Mouse (Mus musculus) cerebellum, adult 11-12 months (tissue): ENCODE measurements around the gene Kcnk3.

Experiments
- DNase-seq: peaks from one replicate; pipeline ENCODE4 v3.0.0; 2022

The Kcnk3 gene

DNA sequence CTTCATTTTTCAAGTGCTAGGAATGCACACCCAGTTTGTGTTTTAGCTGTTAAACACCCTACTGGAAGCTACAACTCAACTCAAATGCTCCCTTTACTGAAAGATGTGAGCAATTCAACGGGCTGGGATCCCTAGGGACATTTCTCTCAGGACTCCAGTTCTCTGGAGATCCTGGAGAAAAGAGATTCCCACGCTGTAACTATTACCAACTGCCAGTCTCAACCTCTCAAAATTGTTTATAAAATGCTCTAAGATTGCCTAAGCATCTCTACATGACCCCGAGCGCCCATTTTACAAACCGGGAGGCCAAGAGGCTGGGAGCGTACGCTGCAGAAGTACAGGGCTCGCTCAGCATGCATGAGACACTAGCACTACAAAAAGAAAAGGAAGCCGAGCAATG, 59.4 kb downstream of the Kcnk3 start:
- DNase-seq, result no peak

DNA sequence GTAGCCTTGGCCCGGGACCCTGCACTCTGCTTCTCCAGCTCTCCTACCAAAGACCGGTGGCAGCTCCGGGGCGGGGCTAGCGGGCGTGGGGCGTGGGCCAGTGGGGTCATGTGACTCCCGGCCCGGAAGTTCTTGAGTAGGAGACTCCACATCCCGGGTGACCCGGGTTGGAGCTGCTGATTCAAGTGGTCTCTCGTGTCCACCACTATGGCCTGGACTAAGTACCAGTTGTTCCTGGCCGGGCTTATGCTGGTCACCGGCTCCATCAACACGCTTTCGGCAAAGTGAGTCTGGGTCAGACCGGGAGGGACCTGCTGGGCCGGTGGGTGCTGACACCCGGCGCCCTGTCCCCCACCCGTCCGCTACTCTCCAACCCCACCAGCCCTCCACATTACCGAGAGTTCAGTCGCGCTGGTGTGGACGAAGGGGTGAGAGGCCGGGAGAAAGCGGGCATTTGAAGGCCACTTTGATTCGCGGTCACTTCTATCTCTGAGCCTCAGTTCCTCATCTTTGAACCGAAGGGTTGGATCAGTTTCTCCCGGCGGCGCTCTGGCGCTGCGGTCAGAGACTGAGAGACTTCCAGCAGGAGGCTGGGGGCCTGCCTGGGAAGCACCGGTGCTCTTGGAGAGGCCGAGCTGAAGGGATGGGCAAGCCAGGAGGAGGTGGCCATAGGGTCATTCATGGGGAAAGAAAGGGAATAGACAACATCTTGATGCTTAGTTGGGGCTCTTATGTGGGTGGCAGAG, 60.0 kb downstream of the Kcnk3 start, which contains the start of gene Slc35f6:
TSS of gene Slc35f6 (plus strand) at position 119 of the 746 bp plus-strand sequence.
- peak; percentile 89 for DNase-seq

DNA sequence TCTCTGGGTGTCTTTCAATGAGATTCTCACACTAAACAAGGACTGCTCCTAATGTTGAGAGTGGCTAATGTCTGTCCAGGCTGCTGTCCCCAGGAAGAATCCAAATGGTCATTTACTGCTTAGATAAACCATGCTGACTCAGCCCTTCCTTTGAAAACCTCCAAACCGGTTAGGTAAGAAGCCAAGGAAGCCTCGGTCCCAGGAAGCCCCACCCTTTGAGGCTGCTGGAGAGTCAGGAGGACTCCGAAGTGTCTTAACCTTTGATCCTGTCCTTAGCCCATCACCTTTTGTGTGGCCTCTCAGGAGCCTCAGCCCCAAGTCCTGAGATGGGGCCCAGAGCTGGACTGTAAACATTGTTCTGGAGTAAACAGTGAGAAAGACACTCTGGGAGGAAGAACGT, 61.6 kb downstream of the Kcnk3 start:
- DNase-seq, result no peak

DNA sequence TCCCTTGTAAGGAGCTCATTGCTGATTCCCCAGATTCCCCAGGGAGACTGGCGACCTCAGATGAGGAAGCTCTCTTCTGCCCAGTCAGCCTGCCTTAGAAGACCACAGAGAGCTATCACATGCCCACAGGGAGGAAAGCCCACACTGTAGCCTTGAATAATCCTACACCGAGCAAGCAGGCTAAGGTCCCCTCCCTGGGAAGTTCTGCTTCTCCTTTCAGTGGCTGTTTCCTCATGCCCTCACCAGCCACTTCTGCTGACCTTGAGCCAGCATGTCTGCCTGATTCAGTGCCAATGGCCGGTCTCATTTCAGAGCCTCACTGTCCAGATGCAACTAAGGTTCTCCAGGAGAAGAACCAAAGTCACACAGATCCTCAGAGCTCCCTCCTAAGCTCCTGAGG, 62.8 kb downstream of the Kcnk3 start:
- no peak for DNase-seq

DNA sequence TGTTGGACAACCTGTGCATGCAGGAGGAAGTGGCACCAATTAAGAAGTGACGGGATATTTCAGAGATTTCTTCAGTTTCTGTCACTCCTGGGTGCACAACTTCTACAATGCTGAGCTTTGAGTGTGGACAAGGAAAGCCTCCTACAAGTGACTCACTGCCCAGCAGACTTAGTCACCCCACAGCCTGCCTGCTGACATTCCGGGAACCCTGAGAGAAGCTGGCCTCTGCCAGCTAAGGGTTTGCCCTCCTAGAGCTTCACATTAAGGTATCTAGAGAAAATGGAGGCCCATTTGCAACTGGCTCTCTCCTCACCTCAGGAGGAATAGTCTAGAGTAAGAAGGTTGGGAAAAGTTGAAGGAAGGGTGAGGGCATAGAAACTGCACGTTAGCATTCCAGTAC, 63.6 kb downstream of the Kcnk3 start:
- DNase-seq, result no peak

DNA sequence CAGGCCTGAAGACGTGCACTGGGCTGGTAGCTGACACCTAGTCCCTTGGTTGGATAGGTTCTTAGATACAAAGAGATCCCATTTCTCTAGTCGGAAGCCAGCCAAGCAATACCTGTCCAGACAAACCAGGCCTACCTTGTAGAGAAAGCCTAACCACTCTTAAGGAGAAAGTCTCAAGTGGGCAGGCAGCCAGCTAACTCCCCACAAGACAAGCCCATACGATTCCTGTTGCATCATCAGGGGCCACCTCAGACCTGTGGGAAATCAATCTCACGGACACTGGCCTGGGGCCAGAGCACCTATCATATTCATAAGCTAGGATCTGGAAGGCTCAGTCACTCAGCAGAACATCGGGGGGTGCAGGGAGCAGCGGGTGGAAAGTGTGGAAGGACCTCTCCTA, 65.3 kb downstream of the Kcnk3 start:
- DNase-seq, result no peak

DNA sequence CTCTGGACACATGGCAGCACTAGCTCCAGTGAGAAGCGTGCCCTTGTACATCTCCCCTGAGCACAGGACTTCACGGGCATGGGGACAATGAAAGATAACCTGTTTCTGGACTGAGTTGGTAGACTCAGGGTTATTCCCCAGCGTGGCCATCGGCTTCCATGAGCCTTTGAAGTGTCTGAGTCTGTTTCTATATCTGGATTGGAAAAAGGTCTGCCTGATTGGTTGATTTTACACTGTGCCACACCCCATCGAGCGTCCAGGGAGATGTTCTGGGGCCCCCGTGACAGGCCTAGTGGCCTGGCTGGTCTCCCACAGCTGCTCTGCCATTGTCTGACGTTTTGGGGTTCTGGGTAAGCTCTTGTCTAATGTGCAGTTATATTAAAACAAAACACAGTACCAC, 67.1 kb downstream of the Kcnk3 start:
- DNase-seq, result no peak

DNA sequence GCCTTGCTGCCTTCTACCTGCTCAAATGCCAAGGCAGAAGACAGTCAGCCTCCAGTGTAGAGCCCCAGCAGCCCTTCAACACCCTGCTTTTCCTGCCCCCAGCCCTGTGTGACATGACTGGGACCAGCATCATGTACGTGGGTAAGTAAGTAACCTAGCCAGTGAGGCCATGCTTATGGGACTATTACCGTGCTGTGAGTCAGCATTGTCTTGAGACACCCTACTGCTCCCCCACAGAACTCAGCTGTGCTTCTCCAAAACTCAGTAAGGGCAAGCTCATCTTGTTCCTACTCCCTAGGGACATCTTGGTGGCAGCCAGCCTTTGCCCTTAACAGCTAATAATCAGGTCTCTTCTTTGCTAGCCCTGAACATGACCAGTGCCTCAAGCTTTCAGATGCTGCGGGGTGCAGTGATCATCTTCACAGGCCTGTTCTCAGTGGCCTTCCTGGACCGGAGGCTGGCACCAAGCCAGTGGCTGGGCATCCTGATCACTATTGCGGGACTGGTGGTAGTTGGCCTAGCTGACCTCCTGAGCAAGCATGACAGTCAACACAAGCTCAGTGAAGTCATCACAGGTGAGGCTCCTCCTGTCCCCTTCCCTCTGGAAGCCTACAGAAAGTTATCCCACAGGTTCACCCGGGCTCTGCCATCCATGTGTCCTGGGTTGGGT, 67.7 kb downstream of the Kcnk3 start:
- no peak for DNase-seq

DNA sequence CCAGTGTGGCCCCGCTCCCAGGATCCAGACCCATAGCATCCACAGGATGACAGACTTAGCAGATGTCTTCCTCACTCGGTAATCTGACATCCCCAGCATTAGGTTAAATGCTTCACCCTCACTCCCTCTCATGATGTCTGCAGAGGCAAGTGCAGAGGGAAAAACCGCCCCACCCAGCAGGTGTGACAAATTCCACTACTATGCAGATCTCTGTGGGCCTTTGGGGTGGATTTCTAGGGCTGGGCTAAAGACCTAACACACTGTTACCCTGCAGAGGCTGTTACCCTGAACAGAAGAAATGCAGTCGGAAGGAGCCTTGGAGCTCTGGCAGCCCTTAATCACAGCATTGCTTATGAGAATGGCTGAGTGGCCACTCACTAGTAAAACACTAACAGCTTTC, 71.1 kb downstream of the Kcnk3 start:
- DNase-seq, result no peak

DNA sequence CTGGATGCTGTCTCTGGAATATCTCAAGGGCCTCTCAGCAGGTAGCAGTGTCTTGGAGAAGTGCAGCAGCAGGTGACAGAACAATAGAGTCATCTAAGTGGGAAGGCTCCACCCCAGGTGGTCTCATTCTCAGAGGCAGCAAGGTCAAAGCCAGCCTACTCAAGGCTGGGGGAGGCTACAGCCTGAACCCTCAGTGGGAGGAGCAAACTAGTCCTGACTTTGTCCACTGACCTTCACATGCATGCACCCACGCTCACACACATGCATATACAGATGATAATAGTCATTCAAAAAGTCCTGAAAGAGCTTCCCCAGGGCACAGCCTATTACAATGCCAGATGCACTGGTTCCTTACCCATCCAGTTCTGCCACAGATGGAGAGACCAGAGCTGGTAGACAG, 72.3 kb downstream of the Kcnk3 start:
- no peak for DNase-seq

DNA sequence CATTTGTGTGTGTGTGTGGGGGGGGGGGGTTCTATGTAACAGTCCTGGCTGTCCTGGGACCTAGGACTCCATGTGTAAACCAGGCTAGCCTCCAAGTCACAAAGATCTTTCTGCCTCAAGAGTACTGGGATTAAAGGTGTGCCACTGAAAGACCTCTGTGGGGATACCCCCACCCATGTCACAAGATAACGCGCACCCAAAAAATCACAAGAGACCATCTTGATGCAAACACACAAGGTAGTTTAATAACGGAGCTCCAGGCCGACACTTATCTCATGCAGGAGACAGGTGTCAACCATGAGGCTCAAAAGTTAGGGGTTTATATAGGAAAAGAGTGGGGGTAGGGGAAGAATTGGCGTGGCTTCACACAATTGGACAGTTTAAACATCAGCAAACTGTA, 72.8 kb downstream of the Kcnk3 start:
- no peak for DNase-seq

DNA sequence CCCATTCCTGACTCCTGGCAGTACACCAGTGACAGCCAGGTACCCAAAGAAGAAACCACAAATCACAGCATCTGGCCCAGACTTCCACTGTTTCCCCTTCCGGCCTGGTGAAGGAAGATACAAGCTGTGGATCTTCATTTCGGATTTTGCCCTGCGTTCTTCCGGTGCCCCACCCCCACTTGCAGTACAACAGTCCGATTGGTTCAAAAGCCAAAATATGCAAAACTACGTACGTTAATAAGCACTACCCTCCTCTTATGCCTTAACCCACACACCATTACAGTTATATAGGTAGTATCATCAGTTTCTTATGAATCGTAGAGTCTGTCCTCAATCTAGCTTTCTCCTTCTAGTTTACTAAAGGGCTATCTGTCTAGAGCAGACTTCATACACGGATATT, 77.4 kb downstream of the Kcnk3 start:
- no peak for DNase-seq

DNA sequence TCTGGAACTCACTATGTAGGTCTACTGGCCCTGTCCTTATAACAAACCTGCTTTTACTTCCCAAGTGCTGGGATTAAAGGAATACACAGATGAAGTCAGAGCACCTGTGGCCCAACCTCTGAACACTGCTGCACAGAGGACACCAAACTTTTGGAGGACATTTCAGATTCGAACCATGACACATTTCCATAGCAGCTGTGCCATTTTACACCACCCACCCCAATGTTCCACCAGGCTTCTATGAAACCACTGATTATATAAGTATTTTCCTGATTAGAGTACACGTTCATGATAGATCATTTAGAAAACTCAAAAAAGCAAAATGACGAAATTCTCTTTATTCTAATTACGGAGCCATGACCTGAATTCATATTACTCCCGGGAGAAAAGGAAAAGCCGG, 78.0 kb downstream of the Kcnk3 start:
- DNase-seq, result no peak

DNA sequence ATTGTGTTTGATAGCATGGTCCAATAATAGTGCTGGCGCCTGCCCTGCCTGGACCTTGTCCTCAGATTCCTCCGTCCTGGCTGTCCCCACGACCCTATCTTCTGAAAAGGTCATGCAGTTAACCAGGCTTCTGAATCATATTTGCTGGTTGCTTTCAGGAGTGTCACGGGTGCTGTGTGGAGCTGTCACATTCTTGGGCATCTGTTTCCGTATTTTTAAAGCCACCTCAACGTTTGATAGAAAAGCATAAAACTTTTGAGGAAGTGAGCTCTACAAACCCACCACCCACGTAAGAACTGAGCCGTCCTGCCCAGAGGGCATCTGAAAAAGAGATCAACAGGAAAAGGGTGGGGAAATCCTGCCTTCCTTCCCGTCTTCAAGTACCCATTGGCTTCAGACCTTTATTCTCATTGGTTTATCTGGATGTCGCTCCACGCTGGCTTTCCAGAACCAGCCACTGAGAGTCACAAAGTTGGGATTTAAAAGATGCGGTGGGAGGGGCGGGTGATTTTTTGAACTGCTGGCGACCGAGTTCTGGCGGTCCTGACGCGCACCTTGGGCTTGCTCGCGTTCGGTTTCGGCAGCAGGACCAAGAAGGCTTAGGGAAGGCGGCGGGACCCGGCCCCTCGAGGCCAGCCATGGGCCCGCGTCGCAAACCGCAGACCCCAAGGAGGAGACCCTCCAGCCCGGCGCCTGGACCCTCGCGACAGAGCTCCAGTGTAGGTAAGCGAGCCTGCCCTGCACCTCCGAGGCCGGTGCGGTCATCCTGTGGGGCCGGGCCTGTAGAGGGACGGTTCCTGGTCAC, 78.6 kb downstream of the Kcnk3 start, which contains the start of gene Cenpa:
TSS of gene Cenpa (plus strand) at position 387 of the 805 bp plus-strand sequence.
- peak; percentile 91 for DNase-seq

DNA sequence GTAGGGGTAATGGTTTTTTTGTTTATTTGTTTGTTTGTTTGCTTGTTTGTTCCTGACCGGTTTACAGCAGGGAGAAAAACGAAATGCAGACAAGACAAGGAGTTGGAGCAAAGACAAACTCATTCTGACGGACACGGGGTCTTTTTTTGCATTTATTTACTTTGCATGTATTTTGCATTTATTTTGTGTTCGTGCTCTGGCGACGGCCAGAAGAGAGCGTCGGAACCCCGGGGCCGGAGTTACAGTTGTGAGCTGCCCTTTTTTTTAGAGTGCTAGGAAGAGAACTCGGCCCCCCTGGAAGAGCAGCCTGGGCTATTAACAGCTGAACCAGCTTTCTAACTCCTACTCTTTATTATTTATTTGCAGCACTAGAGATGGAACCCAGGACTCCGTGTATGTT, 79.2 kb downstream of the Kcnk3 start:
- DNase-seq, result no peak

DNA sequence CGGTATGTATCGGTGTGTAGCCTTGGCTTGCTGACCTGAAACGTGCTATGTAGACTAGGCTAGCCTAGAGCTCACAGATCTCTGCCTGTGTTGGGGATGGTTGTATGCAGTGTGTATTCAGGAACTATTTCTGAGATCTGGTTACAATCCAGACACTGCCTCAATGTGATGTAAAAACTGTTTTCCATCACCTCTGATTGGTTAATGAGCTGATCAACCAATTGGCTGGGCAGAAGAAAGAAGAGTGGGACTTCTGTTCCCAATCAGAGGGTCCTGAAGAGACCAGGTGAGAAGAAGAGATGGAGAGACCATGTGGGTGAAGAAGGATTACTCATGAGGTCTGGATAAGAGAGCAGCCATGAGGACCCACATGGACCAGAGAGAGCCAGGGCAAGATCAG, 79.7 kb downstream of the Kcnk3 start:
- DNase-seq, result no peak

DNA sequence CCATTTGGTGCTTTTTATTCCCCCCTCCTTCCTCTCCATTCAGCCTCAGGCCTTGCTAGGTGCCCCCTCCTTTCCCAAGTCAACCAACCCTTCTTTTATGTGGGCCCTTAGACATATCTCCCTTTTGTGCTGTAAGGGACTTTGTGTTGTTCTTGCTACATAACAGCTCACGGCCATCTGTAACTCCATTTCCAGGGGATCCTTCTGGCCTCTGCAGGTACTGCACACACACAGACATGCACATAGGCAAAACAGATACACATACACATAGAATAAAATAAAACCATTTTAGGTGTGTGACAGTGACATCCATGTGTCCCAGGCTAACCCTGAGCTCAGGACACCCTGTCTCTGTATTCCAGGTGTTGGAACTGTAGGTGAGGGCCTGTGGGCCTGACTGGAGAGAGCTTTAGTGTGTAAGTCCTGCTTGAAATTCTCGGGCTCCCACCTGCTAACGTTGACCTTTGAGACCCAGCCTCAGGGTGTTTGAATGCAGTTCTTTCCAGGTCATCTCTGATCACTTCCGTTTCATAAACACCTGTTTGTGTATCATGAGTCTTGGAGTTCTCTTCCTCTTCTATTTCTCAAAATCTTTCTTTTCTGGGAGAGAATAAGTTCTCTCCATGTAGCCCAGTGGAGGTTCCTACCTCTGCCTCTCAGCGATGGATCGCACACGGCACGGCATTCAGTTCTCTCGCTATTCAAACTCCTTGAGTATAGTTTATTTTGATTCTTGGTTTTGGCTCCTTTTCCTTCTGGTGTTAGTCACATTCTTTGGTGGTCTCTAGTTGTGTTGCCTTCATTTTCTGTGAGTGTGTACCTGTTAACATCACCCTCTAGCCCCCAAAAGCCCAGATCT, 80.9 kb downstream of the Kcnk3 start:
- no peak for DNase-seq

DNA sequence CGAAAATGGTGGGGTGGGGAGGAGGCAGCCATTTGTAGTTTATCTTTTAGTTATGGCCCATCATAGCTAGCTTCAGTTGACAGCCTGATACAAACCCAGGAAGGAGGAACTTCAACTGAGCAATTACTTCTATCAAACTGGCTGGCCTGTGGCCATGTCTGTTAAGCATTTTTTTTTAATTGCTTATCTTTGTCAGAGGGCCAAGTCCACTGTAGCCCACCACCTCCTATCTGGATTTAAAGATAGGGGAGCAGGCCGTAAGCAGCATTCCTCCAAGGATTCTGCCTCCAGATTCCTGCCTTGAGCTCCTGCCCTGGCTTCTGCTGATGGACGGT, 81.5 kb downstream of the Kcnk3 start:
- no peak for DNase-seq

DNA sequence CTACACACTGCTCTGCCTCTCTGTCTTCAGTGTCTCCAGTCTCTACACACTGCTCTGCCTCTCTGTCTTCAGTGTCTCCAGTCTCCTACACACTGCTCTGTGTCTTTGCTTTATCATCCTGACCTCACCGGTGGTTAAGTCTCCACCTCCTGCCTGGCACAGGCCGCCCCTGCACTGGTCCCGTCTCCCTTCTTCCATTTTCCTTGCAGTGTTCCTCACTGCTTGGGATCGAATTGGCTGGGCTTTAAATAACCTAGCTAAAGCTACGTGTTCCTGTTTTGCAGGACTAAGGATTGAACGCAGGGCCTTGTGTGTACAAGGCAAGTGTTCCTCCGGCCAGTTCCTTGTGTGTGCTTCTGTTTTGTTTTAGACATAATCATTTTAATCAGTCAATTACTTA, 82.1 kb downstream of the Kcnk3 start:
- DNase-seq, result no peak

DNA sequence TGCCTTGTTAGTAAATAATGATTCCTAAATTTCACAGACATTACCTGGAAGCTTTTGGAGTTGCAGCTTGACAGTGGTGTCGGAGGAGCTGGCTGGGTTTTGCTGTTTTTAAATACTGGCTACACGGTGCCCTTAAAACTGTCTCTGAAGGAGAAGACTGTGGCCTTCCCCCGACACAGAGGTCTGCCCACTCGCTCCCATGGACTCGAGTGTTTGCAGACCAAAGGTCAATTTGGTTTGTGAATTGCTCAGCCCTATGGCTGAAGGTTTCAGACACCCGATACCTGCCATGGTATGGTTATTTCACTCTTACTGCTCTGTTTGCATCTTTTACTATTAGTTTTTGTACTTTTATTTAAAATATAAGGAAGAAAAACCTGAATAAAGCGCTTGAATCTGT, 86.0 kb downstream of the Kcnk3 start:
- no peak for DNase-seq
